Mouse (Mus musculus) inflammation-experienced regulatory T-cells, adult 6 months (primary cell): ENCODE measurements around the gene Arhgap17. TPM values are rescaled to one million over a fixed set of nuclear protein-coding genes. Genes with fewer than 3 reads are reported as not detected.

Experiments
- ATAC-seq: one replicate; pipeline ENCODE4 v1.8.0; 2017
- polyA plus RNA-seq, 3 experiments: library from polyadenylated mRNA; unstranded; fragments of 100-300 nt; shearing (Covaris generic); gene quantifications; one replicate each; pipeline ENCODE4 v1.2.1; 2017

The Arhgap17 gene
- polyA plus RNA-seq, 3 experiments from 2014 or later, result 19.5 to 23.4 (median 22.6) TPM

GRCm38 (mm10) chr7:123368778-123369746, 653 bp downstream of the Arhgap17 start:
- ATAC-seq, result peak; percentile 16

- no peak for ATAC-seq
These were observed 1.5 kb downstream of the Arhgap17 start for GRCm38 (mm10) chr7:123368187-123368586.

GRCm38 (mm10) chr7:123367218-123368150, 2.2 kb downstream of the Arhgap17 start:
- no peak for ATAC-seq

GRCm38 (mm10) chr7:123366806-123367205, 2.9 kb downstream of the Arhgap17 start:
- ATAC-seq, result no peak

GRCm38 (mm10) chr7:123365876-123366741, 3.6 kb downstream of the Arhgap17 start:
- ATAC-seq, result no peak

- ATAC-seq, result no peak
These were observed 5.7 kb downstream of the Arhgap17 start for GRCm38 (mm10) chr7:123363971-123364370.

GRCm38 (mm10) chr7:123362806-123363205, 6.9 kb downstream of the Arhgap17 start:
- no peak for ATAC-seq

GRCm38 (mm10) chr7:123361229-123361980, 8.3 kb downstream of the Arhgap17 start:
- no peak for ATAC-seq

GRCm38 (mm10) chr7:123360185-123360584, 9.5 kb downstream of the Arhgap17 start:
- peak; percentile 62 for ATAC-seq

GRCm38 (mm10) chr7:123359101-123359500, 10.6 kb downstream of the Arhgap17 start:
- no peak for ATAC-seq

GRCm38 (mm10) chr7:123356158-123356557, 13.6 kb downstream of the Arhgap17 start:
- ATAC-seq, result no peak

GRCm38 (mm10) chr7:123354851-123355250, 14.9 kb downstream of the Arhgap17 start:
- ATAC-seq, result peak; percentile 28

- no peak for ATAC-seq
These were observed 15.3 kb downstream of the Arhgap17 start for GRCm38 (mm10) chr7:123354392-123354791.

- no peak for ATAC-seq
These were observed 15.8 kb downstream of the Arhgap17 start for GRCm38 (mm10) chr7:123353879-123354278.

- ATAC-seq, result no peak
These were observed 16.6 kb downstream of the Arhgap17 start for GRCm38 (mm10) chr7:123353081-123353480.

GRCm38 (mm10) chr7:123350243-123350642, 19.5 kb downstream of the Arhgap17 start:
- no peak for ATAC-seq

- ATAC-seq, result no peak
These were observed 19.9 kb downstream of the Arhgap17 start for GRCm38 (mm10) chr7:123349813-123350212.

- ATAC-seq, result peak; percentile 60
These were observed 23.0 kb downstream of the Arhgap17 start for GRCm38 (mm10) chr7:123346631-123347290.

- ATAC-seq, result no peak
These were observed 24.6 kb downstream of the Arhgap17 start for GRCm38 (mm10) chr7:123345041-123345544.

GRCm38 (mm10) chr7:123344079-123344780, 25.5 kb downstream of the Arhgap17 start:
- no peak for ATAC-seq
